Mouse (Mus musculus): ENCODE measurements around the gene Il17re. TPM values are rescaled to one million over a fixed set of nuclear protein-coding genes. Genes with fewer than 3 reads are reported as not detected.

Il17re gene
- polyA plus RNA-seq (2012; fragmentation: generic; extraction: Trizol), result not detected

DNA sequence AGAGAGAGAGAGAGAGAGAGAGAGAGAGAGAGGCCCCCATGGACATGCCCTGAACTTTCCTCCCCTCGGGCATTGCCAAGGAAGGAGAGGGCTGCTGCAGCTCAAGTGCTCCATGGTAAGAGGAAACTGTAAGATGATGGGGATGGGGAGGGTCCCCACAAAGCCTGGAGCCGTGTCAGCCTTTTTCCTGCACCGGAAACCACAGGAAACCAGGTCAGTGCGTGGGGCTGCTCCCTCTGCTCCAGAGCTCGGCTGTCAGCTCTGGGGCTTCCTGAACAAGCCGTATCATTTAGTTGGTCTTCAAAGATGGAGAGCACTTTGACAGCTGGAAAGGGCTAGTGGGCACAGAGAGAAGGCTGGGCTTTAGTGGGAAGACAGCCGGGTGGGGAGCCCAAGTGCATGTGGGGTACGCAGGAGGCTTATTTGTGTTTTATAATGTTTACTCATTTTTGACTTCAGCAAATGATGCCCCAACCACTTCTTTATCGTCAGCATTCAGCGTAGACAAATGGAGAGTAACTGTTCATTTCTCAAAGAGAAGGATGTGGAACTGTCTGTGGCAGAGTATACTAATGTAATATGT, at the start of gene Il17re:
Gene Il17re (plus strand): TSS at position 533 of the 583 bp plus-strand sequence.
- TF ChIP-seq E2F4 (IDR thresholded peaks at IDR 0.05; ENCODE audit: insufficient read depth) (no peak), POLR2A (IDR thresholded peaks at IDR 0.05; ENCODE audit: insufficient read length, low read depth) (no peak), REST (IDR thresholded peaks at IDR 0.05; ENCODE audit: insufficient read depth, insufficient read length) (no peak), POLR2AphosphoS2 (IDR thresholded peaks at IDR 0.05; ENCODE audit: insufficient read length, low read depth) (no peak), MAX (IDR thresholded peaks at IDR 0.05; ENCODE audit: low read depth) (no peak), TCF3 (IDR thresholded peaks at IDR 0.05; ENCODE audit: insufficient read length, low read depth) (no peak), MYOG (IDR thresholded peaks at IDR 0.05; ENCODE audit: control insufficient read depth in 1 of 3, insufficient read depth in 1 of 3, insufficient read length in 2 of 3, low read depth in 2 of 3) (no peak), MYOD1 (IDR thresholded peaks at IDR 0.05; ENCODE audit: control insufficient read depth in 1 of 3, insufficient read length in 2 of 3, low read depth in 2 of 3) (no peak), SRF (IDR thresholded peaks at IDR 0.05; ENCODE audit: control insufficient read depth, insufficient read length, low read depth) (no peak), TCF12 (IDR thresholded peaks at IDR 0.05; ENCODE audit: insufficient read depth, poor library complexity, severe bottlenecking) (no peak), CEBPB (IDR thresholded peaks at IDR 0.05; ENCODE audit: insufficient read depth, poor library complexity, severe bottlenecking) (no peak), USF1 (IDR thresholded peaks at IDR 0.05; ENCODE audit: low read depth) (no peak)
- Histone ChIP-seq H3K4me3 (no peak within 1 kb of the TSS), H3K79me2 (ENCODE audit: control insufficient read depth, insufficient read depth) (no peaks in the 10 kb centered on the region), H3K4me2 (ENCODE audit: low read depth) (no peak within 1 kb of the TSS), H3K27me3 (ENCODE audit: control insufficient read depth, insufficient read depth, insufficient read length) (peaks cover 51% of the 10 kb centered on the region), H3K36me3 (ENCODE audit: control insufficient read depth, insufficient read depth) (no peaks in the 10 kb centered on the region), H3ac (ENCODE audit: control insufficient read depth, insufficient read length) (no peak within 1 kb of the TSS)

DNA sequence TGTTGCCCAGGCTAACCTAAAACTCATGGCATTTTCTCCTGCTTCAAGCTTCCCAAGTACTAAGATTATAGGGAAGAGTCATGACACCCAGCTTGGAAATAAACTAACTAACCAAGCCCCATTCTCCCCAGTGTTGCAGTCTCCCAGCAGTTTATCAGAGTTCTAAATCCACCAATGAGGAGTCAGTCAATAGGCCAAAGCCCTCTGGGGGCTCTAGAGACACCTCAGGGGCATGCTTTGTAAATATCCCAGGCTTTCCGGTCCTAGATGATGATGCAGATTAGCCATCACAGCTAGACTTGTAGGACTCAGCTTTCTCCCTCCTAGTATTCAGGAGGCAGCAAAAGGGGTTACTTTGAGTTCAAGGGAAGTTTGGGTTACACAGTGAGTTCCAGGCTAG, 48.3 kb upstream of the Il17re start:
- TF ChIP-seq MAX (IDR thresholded peaks at IDR 0.05; ENCODE audit: low read depth) (no peak), SRF (IDR thresholded peaks at IDR 0.05; ENCODE audit: control insufficient read depth, insufficient read length, low read depth) (no peak), TCF3 (IDR thresholded peaks at IDR 0.05; ENCODE audit: insufficient read length, low read depth) (no peak)
- Histone ChIP-seq H3K27me3 (ENCODE audit: control insufficient read depth, insufficient read depth, insufficient read length) (no peaks in the 10 kb centered on the region), H3K4me2 (ENCODE audit: low read depth) (no peak overlapping the region), H3K4me3 (no peak overlapping the region), H3K36me3 (ENCODE audit: control insufficient read depth, insufficient read depth) (no peaks in the 10 kb centered on the region), H3K79me2 (ENCODE audit: control insufficient read depth, insufficient read depth) (no peaks in the 10 kb centered on the region), H3ac (ENCODE audit: control insufficient read depth, insufficient read length) (no peak overlapping the region)

DNA sequence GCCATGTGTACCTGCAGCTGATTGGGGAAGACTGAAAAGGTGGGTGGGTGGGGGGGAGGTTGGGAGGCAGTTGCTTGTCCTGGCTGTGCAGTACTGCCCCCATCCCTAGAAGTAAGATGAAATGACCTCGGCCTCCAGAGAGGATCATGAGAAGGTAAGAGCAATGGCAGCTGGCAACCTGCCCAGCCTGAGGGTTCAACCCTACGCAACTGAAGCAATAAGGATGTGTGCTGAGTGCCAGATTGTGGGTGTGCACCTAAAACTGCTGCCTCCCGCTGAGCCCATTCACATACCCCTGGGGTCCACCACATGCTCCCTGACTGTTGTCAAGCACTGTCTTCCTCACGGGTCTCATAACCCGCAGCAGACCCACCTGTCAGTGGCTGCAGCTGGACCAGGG, 41.9 kb upstream of the Il17re start:
- H3ac ChIP-seq (ENCODE audit: control insufficient read depth, insufficient read length), result no peak overlapping the region
- H3K79me2 ChIP-seq (ENCODE audit: control insufficient read depth, insufficient read depth), result no peaks in the 10 kb centered on the region
- H3K4me3 ChIP-seq, result no peak overlapping the region
- H3K4me2 ChIP-seq (ENCODE audit: low read depth), result no peak overlapping the region
- H3K36me3 ChIP-seq (ENCODE audit: control insufficient read depth, insufficient read depth), result no peaks in the 10 kb centered on the region
- H3K27me3 ChIP-seq (ENCODE audit: control insufficient read depth, insufficient read depth, insufficient read length), result no peaks in the 10 kb centered on the region
- TF ChIP-seq MAX (IDR thresholded peaks at IDR 0.05; ENCODE audit: low read depth) (no peak), REST (IDR thresholded peaks at IDR 0.05; ENCODE audit: insufficient read depth, insufficient read length) (no peak), E2F4 (IDR thresholded peaks at IDR 0.05; ENCODE audit: insufficient read depth) (no peak), SRF (IDR thresholded peaks at IDR 0.05; ENCODE audit: control insufficient read depth, insufficient read length, low read depth) (no peak)

DNA sequence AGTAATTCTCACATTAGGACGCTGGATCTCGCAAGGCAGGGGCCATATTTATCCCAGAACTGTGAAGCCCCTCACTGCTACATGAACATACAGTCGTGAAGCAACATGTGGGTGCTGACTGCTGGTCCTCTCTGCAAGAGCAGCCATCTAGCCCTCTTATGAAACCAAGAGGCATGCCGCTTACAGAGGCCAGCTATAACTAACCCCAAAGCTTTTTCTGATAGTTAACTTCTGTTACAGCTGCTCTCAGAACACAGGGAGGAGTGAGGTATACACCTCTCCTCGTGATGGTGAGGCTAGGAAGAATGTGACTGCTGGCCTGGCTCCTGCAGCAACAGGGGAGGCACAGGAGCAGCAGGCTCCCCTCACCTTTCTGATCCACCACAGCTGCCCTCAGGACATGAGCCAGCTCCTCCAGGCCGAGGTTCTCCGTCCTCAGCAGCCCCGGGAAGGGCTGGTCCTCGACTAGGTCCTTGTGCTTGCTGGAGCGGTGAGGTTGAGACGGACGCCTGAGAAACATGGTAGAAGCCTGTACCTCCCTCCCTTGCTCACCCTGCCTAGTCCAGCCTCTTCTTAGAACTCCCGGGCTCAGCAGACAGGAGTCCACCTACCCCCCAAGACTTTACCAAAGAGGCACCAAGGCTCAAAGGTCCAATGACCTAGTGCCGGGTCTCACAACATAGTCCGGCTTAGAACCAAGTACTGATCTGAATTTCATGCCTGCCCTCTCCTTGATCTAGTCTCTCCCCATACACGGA, 39.7 kb upstream of the Il17re start:
- peak overlapping the region; percentile 91 for H3K4me2 ChIP-seq (ENCODE audit: low read depth)
- TF ChIP-seq CEBPB (IDR thresholded peaks at IDR 0.05; ENCODE audit: insufficient read depth, poor library complexity, severe bottlenecking) (no peak), MYOD1 (IDR thresholded peaks at IDR 0.05; ENCODE audit: control insufficient read depth in 1 of 3, insufficient read length in 2 of 3, low read depth in 2 of 3) (no peak), POLR2A (IDR thresholded peaks at IDR 0.05; ENCODE audit: insufficient read length, low read depth) (no peak), REST (IDR thresholded peaks at IDR 0.05; ENCODE audit: insufficient read depth, insufficient read length) (no peak), MAX (IDR thresholded peaks at IDR 0.05; ENCODE audit: low read depth) (no peak), E2F4 (IDR thresholded peaks at IDR 0.05; ENCODE audit: insufficient read depth) (no peak), SRF (IDR thresholded peaks at IDR 0.05; ENCODE audit: control insufficient read depth, insufficient read length, low read depth) (no peak), TCF12 (IDR thresholded peaks at IDR 0.05; ENCODE audit: insufficient read depth, poor library complexity, severe bottlenecking) (no peak), TCF3 (IDR thresholded peaks at IDR 0.05; ENCODE audit: insufficient read length, low read depth) (no peak), POLR2AphosphoS2 (IDR thresholded peaks at IDR 0.05; ENCODE audit: insufficient read length, low read depth) (no peak), USF1 (IDR thresholded peaks at IDR 0.05; ENCODE audit: low read depth) (no peak), MYOG (IDR thresholded peaks at IDR 0.05; ENCODE audit: control insufficient read depth in 1 of 3, insufficient read depth in 1 of 3, insufficient read length in 2 of 3, low read depth in 2 of 3) (no peak)
- H3K36me3 ChIP-seq (ENCODE audit: control insufficient read depth, insufficient read depth), result no peaks in the 10 kb centered on the region
- peak overlapping the region; percentile 42 for H3K4me3 ChIP-seq
- H3K79me2 ChIP-seq (ENCODE audit: control insufficient read depth, insufficient read depth), result no peaks in the 10 kb centered on the region
- H3K27me3 ChIP-seq (ENCODE audit: control insufficient read depth, insufficient read depth, insufficient read length), result no peaks in the 10 kb centered on the region
- peak overlapping the region; percentile 23 for H3ac ChIP-seq (ENCODE audit: control insufficient read depth, insufficient read length)

DNA sequence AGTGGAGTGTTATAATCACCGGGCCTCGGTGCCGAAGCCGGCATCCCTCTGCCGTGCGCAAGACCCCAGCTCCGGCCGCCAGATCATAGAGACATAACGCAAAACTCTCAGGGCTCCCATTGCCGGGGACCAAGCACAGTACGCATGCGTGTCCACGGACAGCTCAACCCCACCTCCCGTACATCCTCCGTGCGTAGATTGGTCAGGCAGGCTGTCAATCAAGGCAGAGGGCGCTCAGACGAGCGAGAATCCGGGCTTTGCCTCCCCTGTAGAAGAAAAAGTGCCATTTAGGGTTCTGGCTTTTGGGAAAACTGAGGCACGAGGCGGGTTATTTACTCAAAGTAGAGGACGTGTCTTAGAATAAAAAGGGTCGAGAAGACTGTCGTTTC, 39.1 kb upstream of the Il17re start, which contains the start of gene Rpusd3:
Gene Rpusd3 (minus strand): TSS at position 142 of the 389 bp plus-strand sequence.
- peak within 1 kb of the TSS; percentile 91 for H3K4me2 ChIP-seq (ENCODE audit: low read depth)
- TF ChIP-seq POLR2AphosphoS2 (IDR thresholded peaks at IDR 0.05; ENCODE audit: insufficient read length, low read depth) (peak; percentile 86), TCF12 (IDR thresholded peaks at IDR 0.05; ENCODE audit: insufficient read depth, poor library complexity, severe bottlenecking) (no peak), SRF (IDR thresholded peaks at IDR 0.05; ENCODE audit: control insufficient read depth, insufficient read length, low read depth) (peak; percentile 51), POLR2A (IDR thresholded peaks at IDR 0.05; ENCODE audit: insufficient read length, low read depth) (peak; percentile 87)
- H3K27me3 ChIP-seq (ENCODE audit: control insufficient read depth, insufficient read depth, insufficient read length), result no peaks in the 10 kb centered on the region
- no peaks in the 10 kb centered on the region for H3K36me3 ChIP-seq (ENCODE audit: control insufficient read depth, insufficient read depth)
- no peaks in the 10 kb centered on the region for H3K79me2 ChIP-seq (ENCODE audit: control insufficient read depth, insufficient read depth)
- H3ac ChIP-seq (ENCODE audit: control insufficient read depth, insufficient read length), result peak within 1 kb of the TSS; percentile 23
- peak within 1 kb of the TSS; percentile 42 for H3K4me3 ChIP-seq
